Mouse (Mus musculus) sigmoid colon, adult 10 weeks (tissue): ENCODE data around the gene Unc93a2. TPM values are rescaled to one million over a fixed set of nuclear protein-coding genes. Genes with fewer than 3 reads are reported as not detected.

ENCODE experiments used
- polyA plus RNA-seq: library from polyadenylated mRNA; stranded (reverse); fragments of 350-450 nt; fragmentation: Illumina TruSeq; extraction: RNeasy Lipid Tissue Mini Kit (QIAGEN cat#74804); gene quantifications from one replicate; pipeline ENCODE4 v1.2.3, GENCODE M21; 2014; ENCODE audit warnings: low read depth, low replicate concordance

Gene Unc93a2
- polyA plus RNA-seq, result 0.16 TPM

DNA sequence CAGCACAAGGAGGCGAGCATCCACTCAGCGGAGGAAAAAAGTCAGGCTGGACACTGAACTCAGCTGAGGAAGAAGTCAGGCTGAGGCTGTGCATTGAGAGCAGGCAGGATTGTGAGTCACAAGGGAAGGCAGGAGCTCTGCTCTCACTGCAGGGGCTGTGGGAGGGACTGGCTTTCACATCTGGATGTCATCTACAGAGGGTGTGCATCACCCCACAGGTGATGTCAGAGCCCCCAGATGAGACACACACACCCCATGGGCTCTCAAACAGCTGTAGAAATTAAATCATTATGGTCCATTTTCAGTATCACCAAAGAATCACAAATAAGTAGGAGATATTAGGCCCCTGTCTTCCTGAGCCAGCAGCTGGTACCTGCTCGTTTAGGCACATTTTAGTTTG is at the start of gene Unc93a2:
Gene Unc93a2, minus strand, starts transcription at position 101 of the 400 bp plus-strand sequence.

DNA sequence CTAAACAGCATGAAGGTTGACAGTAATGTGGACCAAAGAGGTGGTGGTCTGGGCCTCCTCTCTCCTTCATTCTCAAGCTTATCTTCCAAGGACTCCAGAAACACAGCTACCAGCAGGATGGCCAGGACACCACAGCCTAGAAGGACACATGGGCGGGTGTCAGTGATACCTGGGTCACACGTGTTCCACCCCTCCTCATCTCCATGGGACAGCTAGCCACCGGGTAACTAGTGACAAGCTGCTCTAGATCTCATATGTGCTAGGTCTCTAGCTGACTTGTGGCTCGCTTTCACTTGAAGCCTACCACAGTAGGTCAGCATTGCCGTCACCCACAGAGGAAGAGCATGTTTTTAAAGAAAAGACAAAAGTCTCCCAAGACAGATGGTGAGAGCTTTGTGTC is 13.4 kb downstream of the Unc93a2 start, which contains the start of gene Gm49630:
Gene Gm49630, minus strand, starts transcription at position 101 of the 400 bp plus-strand sequence.

DNA sequence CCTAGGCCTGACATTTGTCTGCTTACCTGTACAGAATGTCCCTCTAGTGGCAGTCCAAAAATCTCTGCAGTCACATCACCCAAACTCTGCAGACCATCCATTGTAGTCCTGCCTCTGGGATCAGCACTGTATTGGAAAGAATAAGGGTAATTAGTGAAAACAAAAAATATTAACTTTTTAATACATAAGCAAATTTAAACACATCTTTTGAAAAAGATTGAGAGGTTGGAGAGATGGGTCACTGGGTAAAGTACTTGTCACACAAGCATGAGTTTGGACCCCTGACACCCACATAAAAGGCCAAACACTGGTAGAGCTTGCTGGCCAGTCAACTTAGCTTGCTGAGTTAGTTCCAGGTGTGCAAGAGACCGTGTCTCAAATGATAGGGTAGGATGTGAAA is 32.7 kb downstream of the Unc93a2 start, which contains the start of gene Ttll2:
Gene Ttll2, minus strand, starts transcription at position 101 of the 400 bp plus-strand sequence.

GRCm38 (mm10) chr17:7324346-7324745 is 60.9 kb downstream of the Unc93a2 start, which contains the start of gene Tcp10a:
Tcp10a (plus strand) TSS chr17:7324646.

Other genes with a start within 250 kb of the Unc93a2 start
- gene Rps6ka2, start 215.3 kb downstream of the Unc93a2 start, polyA plus RNA-seq, result 0.54 TPM
- not detected for gene Tcp10a, start 60.8 kb downstream of the Unc93a2 start, polyA plus RNA-seq
- gene Ttll2, start 32.8 kb downstream of the Unc93a2 start, polyA plus RNA-seq, result not detected
- gene Gm49630, start 13.5 kb downstream of the Unc93a2 start, polyA plus RNA-seq, result not detected